Mouse (Mus musculus): Measurements from ENCODE around the gene Tfg.

GRCm38 (mm10) chr16:56705731-56706130, 11.5 kb downstream of the Tfg start:
- no peak for TF ChIP-seq POLR2A (IDR thresholded peaks at IDR 0.05; ENCODE audit: control insufficient read depth, low read depth, low read length)
- no peak for TF ChIP-seq CTCF (IDR thresholded peaks at IDR 0.05; ENCODE audit: control insufficient read depth, insufficient read depth, insufficient replicate concordance, low read depth, low read length)

All from testis, adult 2 months (tissue).